Mouse (Mus musculus): ENCODE measurements around the gene March4. TPM values are rescaled to one million over a fixed set of nuclear protein-coding genes. Genes with fewer than 3 reads are reported as not detected.
A peak's percentile ranks its signal among the peaks of the same experiment; 100 is the strongest.

Gene March4
- 10 to 100 TPM; 14.1 to 16.4 (median 15.1) TPM for total RNA-seq (2022)

DNA sequence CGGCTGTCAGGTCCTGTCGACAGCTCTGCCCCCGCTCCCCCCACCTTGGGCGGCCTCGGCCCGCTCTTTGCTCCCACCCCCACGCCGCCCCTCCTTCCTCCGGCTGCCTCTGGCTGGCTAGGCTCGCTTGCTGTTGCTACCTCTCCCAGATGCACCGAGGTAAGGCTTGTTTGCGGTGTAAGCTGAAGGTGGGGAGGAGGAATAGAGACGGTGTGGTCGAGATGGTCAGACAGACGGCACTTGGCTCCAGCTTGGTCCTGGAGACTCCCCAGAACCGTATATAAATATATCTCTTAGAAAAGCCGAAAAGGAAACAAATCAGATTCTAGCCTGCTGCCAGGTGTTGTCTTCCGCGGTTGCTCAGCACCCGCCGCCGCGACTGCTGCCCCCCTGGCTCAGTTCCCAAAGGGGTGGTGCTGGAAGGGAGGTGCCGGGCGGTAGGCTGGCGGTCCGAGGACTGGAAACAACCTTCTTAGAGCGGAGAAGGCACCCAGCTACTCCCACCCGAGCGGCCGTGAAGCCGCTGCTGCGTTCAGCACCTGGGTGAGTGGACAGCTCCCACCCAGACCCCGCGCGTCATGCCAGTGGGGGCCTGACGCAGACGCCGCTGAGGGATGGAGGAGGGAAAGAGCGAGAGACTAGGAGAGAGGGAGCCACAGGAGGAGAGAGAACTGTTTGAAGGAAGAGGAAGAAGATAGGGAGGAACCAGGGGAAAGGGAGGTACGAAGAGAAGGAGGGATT is at the start of gene March4:
March4 (minus strand) TSS at position 320 of the 741 bp plus-strand sequence.
- peak; percentile 64 to 71 for DNase-seq (ENCODE audit: low spot score in 2 of 2)

DNA sequence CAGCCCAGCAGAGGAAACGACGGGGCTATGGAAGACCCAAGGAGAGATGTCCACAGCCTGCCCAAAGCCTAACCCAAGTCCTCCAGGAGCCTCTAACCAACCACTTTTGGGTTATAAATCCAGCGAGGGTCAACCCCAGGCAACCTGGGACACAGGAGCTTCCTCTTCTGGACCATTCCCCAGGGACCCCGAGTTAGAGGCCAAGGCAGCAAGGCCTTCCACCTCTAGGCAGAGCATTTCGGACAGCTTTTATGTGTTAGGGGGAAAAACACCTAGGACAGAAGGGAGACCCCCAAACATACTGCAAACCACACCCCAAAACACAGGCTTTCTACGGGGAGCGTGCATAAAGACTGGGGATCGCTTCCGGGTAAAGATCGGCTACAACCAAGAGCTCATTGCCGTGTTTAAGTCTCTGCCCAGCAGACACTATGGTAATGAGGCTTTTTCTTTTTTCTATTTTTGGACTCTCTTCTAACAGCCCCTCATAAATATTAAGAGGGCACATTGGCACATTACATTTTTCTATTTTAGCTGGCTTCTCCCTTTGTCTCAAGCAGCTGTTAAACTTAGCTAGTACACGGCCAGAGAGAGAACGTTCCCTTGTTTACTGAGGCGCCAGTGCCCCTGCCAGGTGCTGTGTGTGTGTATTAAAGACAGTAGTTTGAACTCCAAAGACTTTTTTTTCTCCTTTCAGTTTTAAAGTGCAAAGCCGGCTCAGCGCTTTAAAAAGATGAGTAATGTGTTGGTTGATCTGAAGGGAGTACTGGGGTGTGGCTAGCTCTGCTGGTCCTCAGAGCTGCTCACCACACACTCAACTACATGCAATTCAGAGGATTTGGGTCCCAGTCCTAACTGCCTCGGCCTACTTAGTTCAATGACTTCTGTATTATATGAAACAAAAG is 49.5 kb upstream of the March4 start:
- DNase-seq (ENCODE audit: low spot score in 2 of 2): no peak

DNA sequence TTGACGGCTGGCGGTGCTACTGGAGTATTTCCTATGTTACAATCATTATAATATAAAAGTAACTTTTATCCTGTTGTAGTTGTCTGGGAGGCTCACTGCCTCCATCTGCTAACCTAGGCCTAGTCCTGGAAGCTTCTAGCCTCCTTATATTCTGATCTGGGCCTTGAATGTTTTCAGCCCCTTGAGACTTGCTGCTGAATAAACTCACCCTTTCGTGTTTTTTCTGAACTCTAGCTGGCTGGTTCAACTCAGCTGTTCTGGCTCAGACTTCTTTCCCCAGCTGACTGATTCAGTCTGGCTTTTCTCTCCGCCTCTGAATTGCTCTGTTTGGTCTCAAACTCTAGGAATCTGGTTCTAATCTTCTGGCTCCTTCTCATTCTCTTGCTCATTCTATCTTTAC is 47.2 kb upstream of the March4 start:
- DNase-seq (ENCODE audit: low spot score in 2 of 2): no peak

DNA sequence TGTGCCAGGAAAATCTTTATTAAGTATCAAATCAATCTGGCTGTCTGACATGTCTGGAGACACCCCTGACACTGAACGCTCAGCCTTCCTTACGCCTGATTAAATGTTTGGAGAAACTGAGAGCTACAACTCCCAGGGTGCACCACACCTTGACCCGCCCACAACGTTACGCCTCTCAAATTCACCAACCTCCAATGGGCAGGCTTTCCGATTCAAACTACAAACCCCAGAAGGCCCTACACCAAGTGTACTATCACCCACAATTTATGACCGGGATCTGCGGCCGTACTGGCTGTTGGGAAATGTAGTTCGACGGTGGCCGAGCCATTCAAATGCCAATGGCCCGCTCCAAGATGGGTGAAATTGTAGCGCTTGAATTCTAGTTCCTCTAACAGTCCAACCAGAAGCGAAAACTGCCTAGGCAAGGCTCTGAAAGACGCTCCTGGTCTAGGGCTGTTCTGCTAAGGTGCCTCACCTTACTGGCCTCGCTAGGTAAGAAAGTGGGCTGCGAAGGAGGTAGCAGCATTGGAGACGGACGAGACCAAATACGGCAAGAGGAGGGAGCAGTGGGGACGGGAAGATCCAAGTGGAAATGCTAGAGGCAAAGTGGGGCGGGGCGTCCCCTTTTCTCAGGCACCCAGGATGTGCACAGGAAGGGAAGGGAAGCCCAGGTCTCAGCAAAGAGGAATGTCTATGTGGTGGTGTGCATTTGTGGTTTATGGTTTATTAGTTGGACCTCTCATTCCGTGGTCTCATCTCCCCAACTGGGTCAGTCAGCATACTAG is 46.4 kb upstream of the March4 start, which contains the start of gene Smarcal1:
Smarcal1 (plus strand) TSS at position 305 of the 785 bp plus-strand sequence.
- DNase-seq (ENCODE audit: low spot score in 2 of 2): peak; percentile 97 to 98

DNA sequence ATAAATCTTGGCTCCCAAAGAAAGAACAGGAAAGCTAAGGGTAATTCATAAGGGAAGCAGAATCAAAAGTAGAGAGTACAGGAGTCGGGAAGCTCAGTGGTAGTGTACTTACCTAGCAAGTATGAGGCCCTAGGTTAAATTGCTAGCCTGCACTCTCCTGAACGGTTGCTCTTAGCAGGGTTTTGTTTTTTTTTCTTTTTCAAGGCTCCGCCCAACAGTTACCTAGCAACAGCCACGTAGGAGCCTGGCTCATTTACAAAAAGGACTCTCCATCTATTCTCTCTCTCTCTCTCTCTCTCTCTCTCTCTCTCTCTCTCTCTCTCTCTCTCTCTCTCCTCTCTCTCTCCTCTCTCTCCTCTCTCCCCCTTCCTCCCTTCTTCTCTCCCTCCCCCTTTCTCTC is 42.1 kb upstream of the March4 start:
- DNase-seq (ENCODE audit: low spot score in 2 of 2): no peak

DNA sequence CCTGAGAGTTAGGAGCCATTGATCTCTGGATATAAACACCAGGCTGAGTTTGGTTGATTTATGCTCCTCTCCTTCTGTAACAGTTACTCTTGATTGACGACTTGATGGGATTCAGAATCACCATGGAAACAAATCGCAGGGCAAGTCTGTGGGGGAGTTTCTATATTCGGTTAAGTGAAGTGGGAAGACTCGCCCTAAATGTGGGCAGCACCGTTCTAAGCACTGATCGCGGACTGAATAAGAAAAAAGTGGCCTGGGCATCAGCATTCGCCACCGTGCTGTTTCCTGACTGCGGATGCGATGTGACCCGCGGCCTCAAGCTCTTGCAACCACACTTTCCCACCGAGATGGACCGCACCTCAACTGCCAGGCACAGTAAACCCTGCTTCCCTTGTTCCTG is 41.6 kb upstream of the March4 start:
- DNase-seq (ENCODE audit: low spot score in 2 of 2): no peak

DNA sequence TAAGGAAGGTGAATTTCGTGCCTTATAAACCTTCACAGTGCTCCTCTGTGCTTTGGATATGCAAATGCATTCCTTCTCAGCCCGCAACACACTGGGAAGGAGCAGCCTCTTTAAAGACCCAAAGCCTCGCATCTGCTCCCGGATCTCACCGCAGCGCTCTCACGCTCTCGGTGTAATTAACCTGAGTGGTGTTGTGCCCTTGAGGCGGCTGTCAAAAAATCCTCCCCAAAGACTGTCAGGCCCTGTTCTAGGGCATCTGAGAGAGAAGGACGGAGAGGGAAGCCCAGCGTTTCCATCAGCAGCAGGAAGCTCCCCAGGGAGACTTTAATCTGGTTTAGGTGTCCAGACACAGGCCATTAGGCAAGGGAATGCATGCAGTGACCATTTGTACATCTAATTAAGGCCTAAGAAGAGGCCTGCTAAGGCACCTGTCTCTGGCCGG is 40.8 kb upstream of the March4 start:
- DNase-seq (ENCODE audit: low spot score in 2 of 2): no peak

DNA sequence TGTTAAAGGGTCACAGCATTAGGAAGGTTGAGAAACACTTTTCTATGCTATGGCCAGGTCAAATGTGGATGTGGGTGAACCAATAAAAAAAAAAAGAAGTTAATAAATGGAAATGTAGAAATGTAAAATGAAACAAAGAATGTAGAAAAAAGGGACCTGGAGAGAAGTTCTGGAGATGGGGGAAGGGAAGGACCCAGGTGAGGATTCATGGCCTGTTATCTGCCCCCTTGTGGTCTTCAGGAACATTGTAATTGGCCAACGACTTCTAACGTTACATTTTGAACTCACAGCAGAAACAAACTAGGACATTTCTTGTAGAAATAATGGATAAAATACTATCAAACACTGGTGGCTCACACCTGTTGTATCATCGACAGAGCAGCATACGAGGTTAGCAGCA is 38.4 kb upstream of the March4 start:
- DNase-seq (ENCODE audit: low spot score in 2 of 2): no peak

DNA sequence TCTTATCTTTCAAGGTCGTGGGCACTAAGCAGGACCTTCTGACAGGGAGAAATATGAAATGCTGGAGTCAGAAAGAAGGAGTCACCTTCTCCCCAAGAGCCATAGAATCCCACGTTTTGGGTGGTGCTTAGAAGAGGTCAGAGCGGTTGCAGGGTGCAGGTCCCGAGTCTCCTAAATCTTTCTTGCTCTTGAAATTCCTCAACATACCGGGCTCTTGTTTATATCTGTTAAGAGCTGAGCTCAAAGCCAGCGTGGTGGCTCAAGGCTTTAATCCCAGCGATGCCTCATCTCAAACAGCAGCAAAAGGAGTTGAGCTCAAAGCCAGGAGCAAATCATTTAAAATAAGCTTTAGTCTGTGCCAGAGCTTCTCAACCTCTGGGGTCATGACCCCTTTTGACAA is 37.9 kb upstream of the March4 start:
- DNase-seq (ENCODE audit: low spot score in 2 of 2): no peak

DNA sequence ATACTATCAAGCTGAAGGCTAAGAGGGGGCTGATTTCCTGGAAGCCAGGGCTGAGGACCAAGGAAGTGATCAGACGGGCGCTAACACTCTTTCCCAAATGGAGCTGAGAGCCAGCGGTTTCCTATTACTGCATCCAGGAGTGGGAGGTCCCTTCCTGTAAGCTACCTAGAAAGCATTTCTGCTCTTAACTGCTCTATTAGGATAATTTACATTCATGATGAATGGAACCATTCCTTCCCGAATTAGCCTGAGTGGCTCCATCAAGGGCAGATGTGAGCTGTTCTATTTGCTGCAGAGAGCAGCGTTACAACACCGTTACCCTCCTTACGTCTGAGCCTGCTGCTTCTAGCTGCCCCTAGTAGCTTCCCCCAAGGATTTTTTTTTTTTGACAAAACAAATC is 37.3 kb upstream of the March4 start:
- DNase-seq (ENCODE audit: low spot score in 2 of 2): no peak

DNA sequence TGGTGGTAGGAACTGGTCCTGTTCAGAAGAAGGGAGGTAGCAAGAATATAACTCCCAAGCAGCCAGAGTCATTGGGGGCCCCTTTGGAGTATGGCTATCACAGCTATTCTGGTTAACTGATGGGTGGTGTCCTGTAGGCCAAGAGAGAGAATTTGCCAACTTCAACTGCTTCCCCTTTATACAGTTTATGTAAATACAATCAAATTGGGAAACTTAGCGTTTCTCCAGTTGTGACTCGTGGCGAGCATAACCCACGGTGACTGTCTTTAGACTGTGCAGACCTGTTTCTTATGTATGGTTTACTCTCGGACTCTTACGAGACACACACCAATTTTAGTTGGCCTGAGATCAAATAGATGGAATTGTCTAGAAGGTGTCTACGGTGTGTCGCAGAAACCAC is 32.0 kb upstream of the March4 start:
- no peak for DNase-seq (ENCODE audit: low spot score in 2 of 2)

DNA sequence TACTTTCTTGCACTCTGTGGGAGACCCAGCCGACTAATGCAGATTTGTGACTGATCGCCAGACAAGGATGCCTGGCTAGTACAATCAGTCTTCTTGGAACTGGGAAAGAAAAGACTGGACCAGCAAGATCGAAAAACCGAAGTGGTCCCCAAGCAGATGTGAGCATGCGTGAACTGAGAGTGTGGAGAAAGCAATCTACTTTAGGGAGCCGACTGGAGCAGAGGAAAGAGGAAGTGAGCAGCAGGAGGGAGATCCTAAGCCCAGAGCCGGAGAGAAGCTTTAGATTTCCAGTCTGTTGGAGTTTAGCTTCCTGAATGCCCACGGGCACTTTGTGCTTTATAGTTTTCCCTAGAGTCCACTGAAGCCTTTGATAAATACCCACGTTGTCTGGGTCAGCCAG is 30.3 kb upstream of the March4 start:
- DNase-seq (ENCODE audit: low spot score in 2 of 2): no peak

DNA sequence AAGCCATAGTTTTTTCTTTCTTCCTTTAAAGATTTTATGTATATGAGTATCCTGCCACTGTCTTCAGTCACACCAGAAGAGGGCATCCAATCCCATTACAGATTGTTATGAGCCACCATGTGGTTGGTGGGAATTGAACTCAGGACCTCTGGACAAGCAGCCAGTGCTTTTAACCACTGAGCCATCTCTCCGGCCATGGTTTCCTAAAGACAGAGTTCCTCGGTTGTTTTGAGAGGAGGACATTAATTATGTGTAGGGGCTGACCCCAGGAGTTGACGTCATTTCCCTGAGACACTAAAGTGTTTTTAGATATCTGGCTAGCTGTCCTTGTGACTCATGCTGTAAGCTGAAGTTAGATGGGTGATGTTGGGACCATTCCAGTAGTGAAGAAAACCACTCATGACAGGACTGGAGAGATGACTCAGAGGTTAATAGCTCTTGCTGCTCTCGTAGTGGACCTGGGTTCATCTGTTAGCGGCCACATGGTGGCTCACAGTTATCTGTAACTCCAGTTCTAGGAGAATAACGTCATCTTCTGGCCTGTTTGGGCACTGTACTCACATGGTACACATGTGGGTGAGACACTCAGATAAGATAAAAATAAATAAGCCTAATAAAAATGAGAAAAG is 27.7 kb upstream of the March4 start:
- DNase-seq (ENCODE audit: low spot score in 2 of 2): no peak

DNA sequence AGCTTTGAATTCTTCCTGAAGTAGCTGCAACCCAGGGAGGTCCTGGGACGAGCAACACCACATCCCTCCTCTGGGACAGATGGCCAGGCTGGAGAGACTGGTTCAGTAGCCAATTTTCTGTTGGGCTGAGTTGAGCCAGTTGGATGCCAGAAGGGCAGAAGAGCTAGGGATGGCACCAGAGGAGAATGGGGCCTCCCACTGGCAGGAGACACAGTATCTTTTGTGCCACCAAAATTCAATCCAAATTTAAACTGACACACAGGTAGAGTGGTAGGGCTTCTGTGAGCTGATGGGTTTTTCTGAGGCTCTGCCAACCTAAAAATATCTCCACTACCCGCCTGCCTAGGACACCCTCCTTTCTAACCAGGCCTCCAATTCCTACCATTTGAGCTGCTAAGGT is 21.9 kb upstream of the March4 start:
- DNase-seq (ENCODE audit: low spot score in 2 of 2): no peak

DNA sequence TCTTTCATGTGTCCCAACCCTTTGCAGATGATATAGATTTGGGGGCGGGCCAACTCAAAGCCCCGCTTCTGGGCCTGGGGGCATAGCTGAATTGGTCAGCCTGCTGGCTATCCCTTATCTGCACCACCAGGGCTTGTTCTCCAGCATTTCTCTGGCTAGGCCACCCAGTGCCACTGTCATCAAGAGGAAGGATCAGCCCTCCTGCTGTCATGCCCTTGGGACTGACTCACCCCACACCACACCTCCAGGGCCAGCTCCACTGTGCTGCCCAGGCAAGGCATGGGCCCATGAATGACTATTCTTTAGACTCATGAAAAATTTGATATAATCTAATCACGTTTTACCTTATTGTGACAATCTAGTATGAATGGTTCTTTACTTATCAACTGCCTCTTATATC is 19.7 kb upstream of the March4 start:
- DNase-seq (ENCODE audit: low spot score in 2 of 2): no peak

DNA sequence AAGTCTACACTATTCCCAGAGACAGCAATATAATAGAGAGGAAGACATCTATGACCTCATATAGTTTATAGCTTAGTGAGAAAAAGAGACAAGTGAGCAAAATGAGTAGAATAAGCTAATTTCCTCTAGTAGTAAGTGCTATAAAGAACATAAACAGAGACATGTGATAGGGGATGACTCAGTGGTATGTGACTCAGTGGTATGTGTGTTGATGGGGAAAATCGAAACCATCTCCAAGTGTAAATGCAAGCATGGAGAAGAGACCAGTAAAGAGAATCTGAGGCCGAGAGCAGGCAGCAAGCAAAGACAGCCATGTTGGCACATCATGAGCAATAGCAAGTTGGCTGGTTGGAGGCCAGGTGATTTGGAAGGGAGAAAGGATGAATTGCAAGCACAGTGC is 13.6 kb upstream of the March4 start:
- no peak for DNase-seq (ENCODE audit: low spot score in 2 of 2)

DNA sequence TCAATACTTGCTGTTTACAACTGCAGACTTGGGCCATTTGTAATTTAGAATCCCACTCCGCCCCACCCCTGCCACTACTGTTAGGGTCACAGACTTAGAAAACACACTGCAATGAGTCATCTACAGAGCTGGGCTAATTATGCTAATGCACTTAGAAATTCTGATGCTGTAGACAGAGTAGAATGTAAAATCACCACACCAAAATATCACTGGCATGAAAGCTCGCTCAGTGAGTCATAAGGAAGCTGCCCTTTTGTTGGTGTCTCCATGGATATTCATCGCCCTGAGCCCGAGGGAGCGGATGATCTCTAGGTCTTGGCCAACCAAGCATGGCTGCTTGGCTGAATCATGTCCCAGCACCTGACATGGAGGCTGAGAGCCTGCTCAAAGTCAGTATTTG is 1.5 kb upstream of the March4 start:
- no peak for DNase-seq (ENCODE audit: low spot score in 2 of 2)

DNA sequence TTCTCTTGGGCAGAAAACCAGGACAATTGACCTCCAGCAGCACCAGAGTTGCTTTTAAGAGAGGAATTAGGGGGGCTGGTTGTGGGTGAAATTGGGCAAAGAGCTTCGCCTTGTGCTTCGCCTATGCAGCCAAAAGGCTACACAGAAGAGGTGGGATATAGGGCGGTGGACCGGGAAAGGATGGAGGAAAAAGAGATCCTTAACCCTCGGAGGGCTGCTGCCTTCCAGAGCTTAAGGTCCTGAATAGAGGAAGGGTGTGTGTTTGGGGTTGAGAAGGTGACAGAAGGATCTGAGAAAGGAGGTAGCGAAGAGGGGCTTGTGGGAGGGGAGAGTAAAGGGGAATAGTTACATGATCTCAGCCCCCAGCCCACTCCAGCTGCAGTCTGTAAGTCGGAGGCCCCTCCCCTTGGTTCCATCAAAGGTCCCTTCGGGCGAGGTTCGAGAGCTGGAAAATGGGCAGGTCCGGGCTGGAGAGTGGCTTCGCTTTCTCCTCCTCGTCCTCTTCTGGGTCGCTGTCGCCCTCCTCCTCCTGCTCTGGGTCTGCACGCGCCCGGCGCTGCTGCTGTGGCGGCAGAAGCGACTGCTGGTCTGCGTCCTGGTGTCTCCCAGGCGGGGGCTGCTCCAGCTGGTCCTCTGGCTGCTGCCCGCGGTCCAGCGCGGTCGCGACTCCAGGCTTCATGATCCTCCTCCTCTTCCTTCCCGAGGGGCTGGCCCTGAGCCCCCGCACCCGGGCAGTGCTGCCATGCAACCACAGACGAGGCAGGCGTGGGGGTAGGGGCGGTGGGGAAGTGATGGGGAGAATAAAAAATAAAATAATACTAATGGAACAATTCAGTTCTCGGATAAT is 782 bp downstream of the March4 start:
- peak in 1 of 2 experiments; percentile 23 for DNase-seq (ENCODE audit: low spot score in 2 of 2)

DNA sequence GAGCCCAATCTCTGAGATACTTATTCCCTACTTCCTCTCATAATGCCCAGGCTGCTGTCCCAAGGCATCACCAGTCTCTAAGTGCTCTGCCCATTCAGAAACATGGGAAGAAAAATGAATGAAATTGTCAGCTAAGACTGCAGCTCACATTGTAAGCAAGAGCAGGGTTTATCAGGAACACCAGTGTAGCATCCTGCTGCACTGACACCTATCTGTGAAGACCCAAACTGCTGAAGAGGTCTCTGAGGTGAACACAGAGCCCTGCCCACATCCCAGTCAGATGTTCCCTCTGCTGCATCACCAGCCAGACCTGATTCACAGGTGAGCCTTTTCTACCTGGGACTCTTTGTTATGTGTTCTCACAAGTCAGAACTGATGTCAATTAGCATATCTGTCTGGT is 3.3 kb downstream of the March4 start:
- no peak for DNase-seq (ENCODE audit: low spot score in 2 of 2)

DNA sequence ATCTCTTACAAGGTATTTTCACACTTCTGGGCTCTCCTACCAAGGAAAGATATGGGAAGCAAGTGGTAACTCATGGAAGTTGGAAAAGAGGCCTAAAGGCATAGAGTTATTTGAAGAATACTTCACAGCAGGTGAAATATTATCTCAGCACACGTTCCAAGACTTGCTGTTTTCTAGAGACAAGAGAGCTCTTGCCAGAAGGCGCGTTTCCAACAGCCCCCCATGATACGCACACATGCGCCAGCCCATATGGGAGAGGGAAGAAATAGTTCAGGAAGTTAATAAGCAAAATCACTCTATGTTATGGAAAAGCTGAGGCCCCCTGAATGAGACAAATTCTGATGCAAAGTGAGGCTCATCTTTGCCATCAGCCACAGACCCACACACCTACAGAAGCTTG is 3.8 kb downstream of the March4 start:
- no peak for DNase-seq (ENCODE audit: low spot score in 2 of 2)

Data from layer of hippocampus, adult 8-10 months (tissue).